Mouse (Mus musculus) ES-E14 (cell line): Measurements from ENCODE around the gene Gm136. TPM values are rescaled to one million over a fixed set of nuclear protein-coding genes. Genes with fewer than 3 reads are reported as not detected.

ENCODE experiments used
- DNase-seq: peaks from one replicate; pipeline ENCODE4 v3.0.0-alpha.2; 2013; ENCODE audit warnings: low read depth, low spot score
- H3K27ac ChIP-seq: 2 replicates; pipeline ENCODE4 v1.5.1; 2012; ENCODE audit warnings: low read depth, mild to moderate bottlenecking, low read length, moderate library complexity, mixed read lengths; ENCODE audit not compliant: poor library complexity, insufficient read depth, severe bottlenecking
- H3K36me3 ChIP-seq: 2 replicates; pipeline ENCODE4 v1.6.1; 2012; ENCODE audit warnings: mild to moderate bottlenecking, low read length, moderate library complexity, mixed read lengths; ENCODE audit not compliant: control insufficient read depth, poor library complexity, insufficient read depth, severe bottlenecking
- H3K4me1 ChIP-seq, 2 experiments: fragments of 150-350 bp in 1 of 2; sonication (generic) in 1 of 2; 2 replicates each; pipeline ENCODE4 v1.6.1; 2012; ENCODE audit warnings: low read length in 2 of 2, mild to moderate bottlenecking in 1 of 2, mixed read lengths in 1 of 2; ENCODE audit not compliant: control insufficient read depth in 2 of 2, insufficient read depth in 2 of 2, poor library complexity in 1 of 2
- H3K4me3 ChIP-seq, 2 experiments: fragments of 150-350 bp in 1 of 2; sonication (generic) in 1 of 2; 2 replicates each; pipeline ENCODE4 v1.5.1; 2012; ENCODE audit warnings: low read length in 2 of 2, low read depth in 1 of 2, mild to moderate bottlenecking in 1 of 2, mixed read lengths in 1 of 2; ENCODE audit not compliant: insufficient read depth in 1 of 2, poor library complexity in 1 of 2, severe bottlenecking in 1 of 2
- H3K9ac ChIP-seq: 2 replicates; pipeline ENCODE4 v1.6.1; 2012; ENCODE audit warnings: low read depth, mild to moderate bottlenecking, low read length, mixed read lengths; ENCODE audit not compliant: poor library complexity, insufficient read depth, severe bottlenecking
- H3K9me3 ChIP-seq: fragments of 150-350 bp; sonication (generic); 2 replicates; pipeline ENCODE4 v1.6.1; 2012; ENCODE audit warnings: low read depth, mild to moderate bottlenecking, low read length; ENCODE audit not compliant: control insufficient read depth, insufficient read depth
- CHD2 ChIP-seq: IDR thresholded peaks from 2 replicates; pipeline ENCODE4 v1.6.1; 2014; ENCODE audit warnings: mild to moderate bottlenecking, low read depth, low read length, inconsistent platforms
- HCFC1 ChIP-seq: IDR thresholded peaks from 2 replicates; pipeline ENCODE4 v1.6.1; 2012; ENCODE audit warnings: low read length, inconsistent platforms, borderline replicate concordance; ENCODE audit not compliant: insufficient read depth
- MAFK ChIP-seq: IDR thresholded peaks from 2 replicates; pipeline ENCODE4 v1.6.1; 2014; ENCODE audit warnings: mild to moderate bottlenecking, low read depth, low read length, inconsistent platforms; ENCODE audit not compliant: insufficient read depth
- ZC3H11A ChIP-seq: IDR thresholded peaks from 2 replicates; pipeline ENCODE4 v1.6.1; 2012; ENCODE audit warnings: low read depth, mild to moderate bottlenecking, inconsistent platforms, low read length, borderline replicate concordance
- ZNF384 ChIP-seq: IDR thresholded peaks from 2 replicates; pipeline ENCODE4 v1.6.1; 2012; ENCODE audit warnings: low read depth, low read length, inconsistent platforms
- in situ Hi-C, 2 experiments: fragments of 600-800 bp; cut with MboI; formaldehyde crosslinking; loops; one replicate each; pipeline ENCODE4 v1.15.1; 2025; ENCODE audit warnings: low sequenced_read_pairs in 2 of 2, inconsistent platforms in 1 of 2; ENCODE audit not compliant: unreplicated experiment in 2 of 2
- total RNA-seq: library from RNA; depleted of rRNA; stranded (reverse); fragments of 300-350 nt; gene quantifications from 2 replicates; pipeline ENCODE4 v1.2.3, GENCODE M21; 2012; rRNA removed

The Gm136 gene
- total RNA-seq, result not detected in 2 replicates

DNA sequence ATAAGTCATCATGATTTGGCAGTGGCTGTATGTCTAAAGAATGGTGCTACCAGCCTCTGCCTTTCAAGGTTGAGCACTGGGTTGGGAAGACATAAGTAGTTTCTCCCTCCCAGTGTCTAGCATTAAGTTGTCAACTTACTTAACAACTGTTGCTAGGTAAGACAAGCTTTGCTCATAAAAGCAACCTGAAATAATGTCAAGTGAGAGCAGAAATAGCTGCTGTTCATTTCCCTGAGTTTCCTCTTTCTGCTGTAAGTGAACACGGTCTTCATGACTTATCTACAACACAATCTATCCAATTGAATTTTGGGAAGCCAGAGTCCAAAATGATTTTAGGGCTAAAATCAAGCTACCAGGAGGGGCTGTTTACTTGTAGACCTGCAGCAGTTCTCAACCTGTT is at the start of gene Gm136:
Gm136 (minus strand) TSS at position 101 of the 400 bp plus-strand sequence.
- DNase-seq, result no peak
- no peak for TF ChIP-seq ZNF384
- TF ChIP-seq HCFC1, result no peak
- no peaks in the 10 kb centered on the region for H3K36me3 ChIP-seq

DNA sequence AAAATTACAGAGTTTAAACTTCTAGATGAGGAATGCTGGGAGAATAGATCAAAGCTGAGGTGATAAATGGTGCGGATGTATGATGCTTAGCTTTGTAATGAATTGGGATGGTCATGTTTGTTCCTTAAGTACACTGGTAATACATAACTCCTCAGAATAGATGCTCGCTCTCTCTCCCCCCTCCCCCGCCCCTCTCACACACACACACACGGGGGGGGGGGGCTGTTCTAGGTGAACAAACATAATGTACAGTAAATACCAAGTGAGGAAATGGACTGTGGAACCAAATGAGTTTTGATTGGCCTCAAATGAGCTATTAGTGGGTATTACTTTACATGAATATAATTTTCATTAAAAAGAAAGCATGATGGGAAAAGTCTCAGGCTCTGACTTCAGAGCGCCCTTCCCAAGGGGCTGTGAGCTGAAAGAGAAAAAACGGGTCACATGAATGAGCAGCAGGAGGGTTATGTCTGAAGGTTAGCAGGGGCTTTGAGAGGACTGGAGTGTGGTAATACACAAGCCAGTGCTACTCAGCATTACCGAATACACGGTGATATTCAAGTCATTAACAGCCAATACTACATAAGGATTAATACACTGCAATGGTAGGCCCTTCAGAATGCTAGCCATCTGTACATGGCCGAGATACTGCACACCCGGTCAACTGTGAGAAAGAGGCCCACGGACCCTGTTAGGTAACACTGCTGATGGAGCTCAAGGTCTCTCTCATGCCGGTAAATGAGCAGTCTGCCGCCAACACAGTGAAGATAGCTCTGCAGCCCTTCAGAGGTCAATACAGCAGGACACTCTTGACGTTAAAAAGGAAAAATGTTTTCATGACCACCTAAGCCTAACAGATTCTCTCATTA is 45.3 kb upstream of the Gm136 start:
- TF ChIP-seq ZC3H11A (no peak), HCFC1 (no peak)
- DNase-seq, result no peak
- in situ Hi-C loops, result no loop called here
- Histone ChIP-seq H3K27ac (no peak overlapping the region), H3K9me3 (no peaks in the 10 kb centered on the region), H3K9ac (no peak overlapping the region), H3K36me3 (peaks cover 2% of the 10 kb centered on the region; the same call in 1 of the 2 replicates), H3K4me3 (no peak overlapping the region), H3K4me1 (no peaks in the 10 kb centered on the region)

More for the DNA sequence above, at the start of gene Gm136:
- in situ Hi-C loops, result no loop called here
- H3K4me1 ChIP-seq, result no peaks in the 10 kb centered on the region
- no peak within 1 kb of the TSS for H3K4me3 ChIP-seq
- H3K9ac ChIP-seq, result no peak within 1 kb of the TSS
- no peaks in the 10 kb centered on the region for H3K9me3 ChIP-seq
- no peak within 1 kb of the TSS for H3K27ac ChIP-seq

DNA sequence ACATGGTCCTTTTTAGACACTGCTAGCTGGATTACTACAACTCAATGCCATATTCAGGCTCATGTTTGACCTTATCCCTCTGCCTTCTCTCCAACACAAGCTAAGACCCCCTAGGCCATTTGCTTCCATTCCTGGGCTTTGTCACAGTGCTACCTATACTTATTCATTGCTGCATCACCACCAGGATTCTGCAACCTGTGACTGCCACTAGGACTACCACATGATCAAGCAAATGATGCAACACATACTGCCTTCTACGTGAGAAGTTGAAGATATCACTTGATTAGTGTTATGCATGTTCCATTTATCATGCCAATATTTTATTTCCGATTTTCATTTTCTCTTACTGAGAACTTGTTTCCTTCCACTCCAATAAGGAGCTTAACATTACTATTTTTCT is 41.9 kb upstream of the Gm136 start:
- no peak overlapping the region for H3K9ac ChIP-seq
- TF ChIP-seq ZC3H11A (no peak), CHD2 (no peak), MAFK (no peak), HCFC1 (no peak)
- no peaks in the 10 kb centered on the region; the same call in 1 of the 2 replicates for H3K36me3 ChIP-seq
- no peak overlapping the region for H3K27ac ChIP-seq
- in situ Hi-C loops, result no loop called here
- H3K4me3 ChIP-seq, result no peak overlapping the region
- no peaks in the 10 kb centered on the region for H3K4me1 ChIP-seq
- no peaks in the 10 kb centered on the region for H3K9me3 ChIP-seq
- no peak for DNase-seq

DNA sequence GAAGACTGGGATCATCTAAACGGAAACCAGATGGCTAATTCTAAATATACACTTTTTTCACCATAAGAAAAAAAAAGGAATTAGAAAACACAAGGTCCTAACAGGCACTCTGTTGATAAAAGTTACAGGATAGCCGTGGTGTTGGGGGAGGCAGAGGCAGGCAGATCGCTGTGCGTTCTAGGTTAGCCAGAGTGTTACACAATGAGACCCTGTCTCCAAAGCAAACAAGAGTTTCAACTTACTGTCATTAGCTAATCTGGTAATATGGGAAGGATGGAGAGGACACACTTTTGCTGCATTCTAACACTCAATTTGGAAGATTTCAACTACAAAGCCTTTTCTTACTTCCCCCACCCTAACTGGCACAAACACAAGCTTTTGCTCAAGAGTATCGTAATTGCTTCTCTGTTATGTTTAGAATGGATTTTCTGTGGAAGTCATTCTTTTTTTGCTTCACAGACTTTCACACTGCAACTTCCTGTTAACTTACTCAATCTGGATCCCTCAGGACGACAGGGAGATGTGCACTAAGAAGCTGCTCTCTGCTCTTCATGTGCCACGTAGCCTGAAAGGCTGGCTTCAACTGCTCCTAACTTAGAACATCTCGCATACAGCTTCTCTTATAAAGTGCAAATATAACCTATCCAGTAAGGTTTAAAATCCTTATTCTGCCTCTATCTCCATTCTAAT is 41.4 kb upstream of the Gm136 start:
- no peaks in the 10 kb centered on the region for H3K9me3 ChIP-seq
- no peak overlapping the region for H3K27ac ChIP-seq
- no peak overlapping the region for H3K4me3 ChIP-seq
- H3K4me1 ChIP-seq, result no peaks in the 10 kb centered on the region
- DNase-seq, result no peak
- H3K9ac ChIP-seq, result no peak overlapping the region
- in situ Hi-C loops, result no loop called here
- no peaks in the 10 kb centered on the region for H3K36me3 ChIP-seq
- TF ChIP-seq MAFK (no peak), CHD2 (no peak), ZC3H11A (no peak), HCFC1 (no peak)
